Mouse (Mus musculus) erythroblast, adult 5-6 weeks (primary cell): ENCODE results near the gene Aldh3b2. TPM values are rescaled to one million over a fixed set of nuclear protein-coding genes. Genes with fewer than 3 reads are reported as not detected.

Experiments
- ATAC-seq: replicated peaks from 2 replicates; pipeline ENCODE4 v1.8.0; 2016; ENCODE audit warnings: moderate number of reproducible peaks, mild to moderate bottlenecking, moderate TSS enrichment, inconsistent platforms; ENCODE audit not compliant: poor library complexity, low FRiP score, severe bottlenecking
- total RNA-seq, 2 experiments: library from RNA; stranded (forward) in 1 of 2; stranded (reverse) in 1 of 2; fragments of 150-400 nt in 1 of 2; fragments of 200-764, 138-1000 nt in 1 of 2; gene quantifications; 2 replicates each; pipeline versions ENCODE4 v1.2.3 to v1.2.4; 2015 to 2017; ENCODE audit warnings: low replicate concordance in 2 of 2

The Aldh3b2 gene
- total RNA-seq, 2 experiments from 2014 or later, result 1.9 TPM; not detected in 1

DNA sequence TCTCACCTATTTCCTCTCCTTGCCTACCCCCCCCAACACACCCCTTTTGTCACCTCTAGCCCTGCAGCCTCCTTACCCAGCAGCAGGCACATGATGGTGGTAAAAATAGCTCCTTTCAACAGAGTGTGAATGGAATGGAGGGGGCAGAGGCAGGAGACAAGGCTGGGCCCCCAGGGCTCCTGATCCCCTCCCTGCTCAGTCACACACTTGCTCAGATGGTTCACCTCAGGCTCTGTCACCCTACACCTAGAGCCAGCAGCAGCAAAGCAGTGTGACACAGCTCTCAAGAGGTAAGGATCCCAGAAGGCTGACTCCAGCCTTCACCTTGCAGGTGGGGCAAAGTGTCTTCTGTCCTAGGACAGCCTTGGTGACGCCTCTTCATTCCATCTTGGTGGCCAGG lies 31.0 kb downstream of the Aldh3b2 start, which contains the start of gene Doc2g:
Gene Doc2g, plus strand, starts transcription at position 202 of the 400 bp plus-strand sequence.
- no peak for ATAC-seq

DNA sequence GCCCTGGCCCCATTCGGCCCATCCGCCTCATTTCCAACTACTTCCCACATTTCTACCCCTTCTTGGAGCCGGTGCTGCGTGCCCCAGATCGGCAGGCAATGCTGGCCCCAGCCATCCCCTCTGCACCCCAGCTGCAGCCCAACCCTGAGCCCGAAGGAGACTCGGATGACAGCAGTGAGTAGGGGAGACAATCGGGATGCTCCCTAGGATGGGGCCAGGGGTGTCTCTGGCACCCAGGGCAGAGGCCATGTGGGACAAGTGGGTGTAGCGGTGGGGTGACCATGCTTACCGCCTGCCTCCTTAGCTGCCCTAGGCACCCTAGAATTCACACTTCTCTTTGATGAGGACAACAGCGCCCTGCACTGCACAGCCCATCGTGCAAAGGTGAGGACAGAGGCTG lies 31.5 kb downstream of the Aldh3b2 start:
- no peak for ATAC-seq

DNA sequence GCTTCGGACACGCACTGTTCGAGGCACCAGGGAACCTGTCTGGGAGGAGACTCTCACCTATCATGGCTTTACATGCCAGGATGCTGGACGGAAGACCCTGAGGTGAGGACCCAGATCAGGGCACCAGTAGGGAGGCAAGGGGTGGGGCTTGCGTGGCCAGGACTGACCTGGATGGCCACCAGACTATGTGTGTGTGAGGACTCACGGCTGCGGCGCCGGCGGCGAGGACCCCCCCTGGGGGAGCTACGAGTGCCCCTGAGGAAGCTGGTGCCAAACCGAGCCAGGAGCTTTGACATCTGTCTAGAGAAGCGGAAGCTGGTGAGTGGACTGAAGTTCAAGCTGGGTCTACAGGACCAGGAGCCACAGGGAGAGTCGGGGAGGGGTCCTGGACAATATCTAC lies 32.2 kb downstream of the Aldh3b2 start:
- ATAC-seq, result no peak

DNA sequence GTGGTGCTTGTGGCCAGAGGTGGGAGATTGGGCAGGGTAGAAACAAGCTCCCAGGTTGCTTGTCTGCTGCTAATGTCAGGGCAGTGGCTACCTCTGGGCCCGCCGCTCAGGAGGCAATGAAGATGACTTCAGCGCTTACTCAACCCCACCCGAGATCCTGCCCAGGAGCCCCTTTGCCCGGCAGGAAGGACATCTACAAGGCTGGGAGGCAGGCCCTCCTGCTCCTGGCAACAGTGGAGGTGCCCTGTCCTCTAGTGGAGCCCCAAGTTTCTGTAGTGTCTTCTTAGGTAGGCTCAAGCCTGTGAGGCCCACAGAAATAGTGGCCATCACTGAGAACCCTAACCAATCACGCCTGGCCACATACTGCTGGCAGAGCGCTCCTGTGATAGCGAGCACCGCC lies 33.0 kb downstream of the Aldh3b2 start:
- ATAC-seq, result no peak

DNA sequence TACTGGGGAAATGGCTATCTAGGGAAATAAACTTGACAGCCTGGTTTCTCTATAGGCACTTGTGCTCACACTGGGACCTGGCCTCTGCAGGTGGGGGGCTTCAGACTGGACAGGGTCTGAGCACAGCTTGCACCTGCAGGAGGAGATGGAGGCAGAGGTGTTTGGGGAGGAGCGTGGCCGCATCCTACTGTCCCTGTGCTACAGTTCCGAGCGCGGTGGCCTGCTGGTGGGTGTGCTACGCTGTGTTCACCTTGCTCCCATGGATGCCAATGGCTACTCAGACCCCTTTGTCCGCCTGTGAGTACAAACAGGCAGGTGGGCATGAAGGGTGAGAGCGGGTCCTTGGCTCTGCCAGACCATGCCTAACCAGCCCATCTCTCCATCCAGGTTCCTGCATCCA lies 33.8 kb downstream of the Aldh3b2 start:
- no peak for ATAC-seq

DNA sequence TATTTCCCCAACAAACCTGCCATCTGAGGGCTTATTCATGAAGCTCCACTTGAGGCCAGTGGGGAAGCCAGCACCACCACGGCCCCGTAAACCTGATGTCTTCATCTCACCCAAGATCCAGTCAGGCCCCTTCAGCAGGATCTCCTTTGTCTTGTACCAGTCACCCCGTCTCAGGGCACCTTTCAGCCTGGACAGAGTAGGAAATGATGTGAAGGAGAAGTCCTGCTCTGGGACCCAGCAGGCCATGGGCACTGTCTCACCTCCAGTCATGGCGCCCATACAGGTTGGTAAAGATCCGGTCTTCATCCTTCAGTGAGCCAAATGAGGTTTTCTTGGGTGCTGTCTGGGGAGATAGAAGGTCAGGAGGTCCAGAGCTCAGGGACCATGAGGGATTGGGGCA lies 39.0 kb downstream of the Aldh3b2 start:
- no peak for ATAC-seq

DNA sequence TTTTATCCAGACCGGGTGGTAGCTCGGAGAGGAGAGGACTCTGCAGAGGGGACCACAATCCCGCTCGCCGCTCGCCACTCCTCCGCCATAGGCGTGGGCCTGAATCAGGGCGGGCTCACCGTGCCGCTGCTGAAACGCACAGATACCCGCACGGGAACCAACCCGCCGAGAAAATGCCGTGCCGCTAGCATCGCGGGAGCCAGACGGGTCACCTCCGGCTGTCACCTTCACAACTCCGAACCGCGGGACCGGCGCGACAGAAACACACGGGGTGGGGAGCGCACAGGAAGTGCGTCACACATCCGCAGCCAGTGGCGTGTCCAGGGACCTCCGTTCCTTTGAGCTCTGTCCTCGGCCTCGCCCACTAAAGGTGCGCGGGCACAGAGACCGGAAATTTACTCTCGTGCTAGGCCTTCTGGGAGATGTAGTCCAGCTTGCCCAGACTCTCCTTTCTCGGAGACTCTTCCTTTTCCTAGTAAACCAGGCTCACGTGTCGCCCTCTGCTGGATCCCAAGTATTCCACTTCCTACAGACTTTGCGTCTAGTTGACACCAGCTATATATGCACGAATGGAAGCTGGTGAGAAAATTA lies 40.4 kb downstream of the Aldh3b2 start, which contains the start of gene Ndufv1:
Gene Ndufv1, minus strand, starts transcription at position 375 of the 591 bp plus-strand sequence.
- ATAC-seq, result peak; percentile 95

DNA sequence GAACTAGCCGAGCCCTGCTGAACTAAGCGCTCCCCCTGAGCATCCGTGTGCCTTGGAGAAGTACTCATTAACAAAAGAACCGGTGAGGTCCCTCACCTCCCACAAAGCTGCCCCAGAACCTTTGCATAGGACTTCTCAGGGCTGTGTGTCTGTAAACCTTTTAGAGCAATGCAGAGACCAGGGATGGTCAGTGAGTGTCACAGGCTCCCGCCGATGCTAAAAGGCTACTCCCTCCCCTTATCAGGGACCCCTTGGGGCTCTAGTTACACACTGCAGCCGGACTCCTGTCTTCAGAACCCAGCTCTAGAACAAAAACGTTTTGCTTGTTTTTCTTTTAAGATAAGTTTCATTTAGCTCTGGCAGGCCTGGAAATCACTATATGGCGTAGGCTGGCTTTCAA lies 40.9 kb downstream of the Aldh3b2 start:
- ATAC-seq, result peak; percentile 48

DNA sequence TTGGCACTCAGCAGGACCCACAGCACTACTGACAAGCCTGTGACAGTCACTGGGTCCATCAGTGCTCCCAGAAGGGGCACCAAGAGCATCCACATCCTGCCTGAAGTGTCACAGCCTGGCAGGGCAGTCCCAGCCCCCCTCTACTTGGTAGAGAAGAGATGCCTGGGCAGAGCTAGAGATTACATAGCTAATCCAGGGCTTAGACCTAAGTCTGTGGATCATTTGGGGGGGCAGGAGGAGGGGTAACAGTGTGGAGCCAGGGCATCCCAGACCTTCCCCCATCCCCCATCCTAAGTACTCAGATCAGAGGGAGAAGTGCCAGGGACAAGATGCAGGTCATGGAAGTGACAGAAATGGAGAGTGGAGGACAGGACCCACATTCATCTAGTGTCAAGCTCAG lies 42.7 kb downstream of the Aldh3b2 start:
- no peak for ATAC-seq

DNA sequence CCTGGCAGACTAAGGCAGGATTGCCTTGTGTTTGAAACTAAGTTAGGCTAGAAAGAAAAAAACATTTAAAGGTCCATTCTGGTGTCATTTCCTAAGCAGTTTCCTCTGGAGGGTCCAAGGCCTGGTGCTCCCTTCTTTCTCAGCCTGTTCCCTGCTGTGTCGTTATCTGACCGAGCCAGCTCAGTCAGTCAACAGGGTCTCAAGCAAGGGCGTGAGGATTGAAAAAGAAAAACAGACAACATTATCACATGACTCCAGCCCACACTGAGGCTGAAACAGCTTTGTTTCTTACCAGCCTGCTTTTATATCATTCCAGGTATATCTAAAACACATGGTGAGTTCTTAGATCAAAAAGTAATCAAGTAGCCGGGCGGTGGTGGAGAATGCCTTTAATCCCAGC lies 43.5 kb downstream of the Aldh3b2 start:
- no peak for ATAC-seq

DNA sequence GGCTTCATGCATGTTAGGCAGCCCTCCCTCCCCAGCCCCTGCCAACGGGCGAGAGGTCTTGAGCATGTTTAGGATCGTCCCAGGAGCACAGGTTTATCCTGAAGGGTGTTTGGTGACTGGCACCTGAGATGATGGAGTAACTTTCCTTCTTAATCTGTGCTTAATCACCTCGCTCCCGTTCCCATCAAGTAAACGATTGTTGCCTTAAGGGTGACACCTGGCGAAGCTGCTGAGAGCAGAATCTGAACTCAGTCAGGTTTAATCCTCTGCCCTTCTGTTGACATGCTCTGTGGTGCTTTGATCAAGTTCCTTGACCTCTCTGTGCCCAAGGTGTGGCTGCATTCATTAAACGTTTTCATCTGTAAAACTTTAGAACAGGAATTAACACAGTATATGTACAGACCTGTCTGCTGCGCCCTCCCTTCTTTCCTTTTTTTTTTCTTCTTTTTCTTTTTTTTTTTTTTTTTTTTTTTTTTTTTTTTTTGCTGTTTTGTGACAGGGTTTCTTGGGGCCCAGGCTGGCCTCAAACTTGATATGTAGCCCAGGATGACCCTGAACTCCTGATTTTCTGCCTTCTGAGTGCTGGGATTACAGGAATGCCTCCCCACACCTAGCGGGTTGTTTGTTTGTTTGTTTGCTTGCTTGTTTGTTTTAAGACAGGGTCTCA lies 45.9 kb downstream of the Aldh3b2 start:
- ATAC-seq, result no peak

DNA sequence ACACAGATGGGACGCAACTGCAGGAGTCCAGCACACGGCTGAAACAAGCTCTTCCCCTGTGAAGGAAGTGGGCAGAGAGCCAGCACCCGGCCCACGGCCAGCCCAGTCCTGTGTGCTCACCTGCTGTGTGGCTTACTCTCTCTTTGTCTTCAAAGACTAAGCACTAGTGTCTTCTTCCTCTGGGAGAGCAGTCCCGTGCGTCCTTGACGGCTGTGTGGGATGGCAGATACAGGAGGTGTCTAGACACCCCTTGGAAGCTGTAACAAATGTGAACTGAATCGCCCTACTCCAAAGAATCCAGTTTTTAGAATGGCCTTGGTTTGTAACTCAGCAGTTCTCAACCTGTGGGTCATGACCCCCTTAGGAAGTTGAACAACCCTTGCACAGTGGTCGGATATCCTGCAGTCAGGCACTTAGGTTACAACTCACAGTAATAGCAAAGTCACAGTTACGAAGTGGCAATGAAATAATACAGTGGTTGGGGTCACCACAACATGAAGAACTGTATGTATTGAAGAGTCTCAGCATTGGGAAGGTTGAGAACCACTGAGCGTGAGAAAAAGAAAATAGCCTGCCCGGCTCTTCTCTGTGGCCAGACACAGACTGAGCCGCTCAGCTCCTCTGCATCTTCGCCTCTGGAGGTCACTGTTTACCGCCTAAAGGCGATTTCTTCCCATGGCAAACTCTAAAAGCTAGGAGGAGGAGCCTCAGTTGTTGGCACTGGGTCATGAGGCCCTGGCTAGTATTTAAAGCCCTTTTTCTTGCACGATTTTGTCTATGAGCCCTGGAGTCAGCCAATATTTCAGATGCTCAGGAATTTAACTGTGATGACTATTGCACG lies 46.8 kb downstream of the Aldh3b2 start:
- ATAC-seq, result peak; percentile 95

DNA sequence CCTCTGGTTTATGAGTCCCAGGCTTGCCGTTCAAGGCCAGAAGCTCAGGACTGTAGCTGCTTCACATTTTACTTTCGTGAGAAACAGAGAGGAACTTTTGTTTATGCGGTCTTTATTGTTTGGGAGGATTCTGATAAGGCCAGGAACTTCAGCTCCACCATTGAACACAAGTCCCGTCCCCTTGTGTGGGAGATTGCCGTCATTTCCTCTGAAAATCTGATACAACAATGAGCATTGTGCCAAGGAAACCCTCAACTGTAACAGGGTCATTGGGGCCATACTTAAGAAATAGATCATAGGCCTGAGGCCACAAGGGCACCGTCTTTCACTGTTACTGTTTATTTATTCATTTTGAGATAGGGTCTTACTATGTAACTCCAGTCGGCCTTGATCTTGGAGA lies 51.1 kb downstream of the Aldh3b2 start:
- ATAC-seq, result no peak

DNA sequence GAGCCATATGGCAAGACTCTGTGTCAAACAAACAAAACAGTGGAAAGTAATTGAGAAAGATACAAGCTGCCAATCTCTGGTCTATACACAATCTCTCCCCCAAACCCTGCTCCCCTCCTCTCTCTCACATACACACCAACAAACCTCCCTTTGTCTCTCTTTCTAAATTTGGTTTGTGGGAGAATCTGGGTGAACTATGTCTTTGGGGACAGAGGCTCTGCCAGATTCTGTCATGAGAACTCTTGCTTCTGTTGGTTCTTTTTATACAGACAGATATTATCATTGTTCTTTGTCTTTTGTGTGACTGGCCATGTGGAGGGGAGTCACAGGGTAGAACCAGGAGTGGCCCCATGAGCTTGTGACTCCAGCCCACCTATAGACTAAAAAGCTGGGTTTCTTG lies 55.4 kb downstream of the Aldh3b2 start:
- ATAC-seq, result no peak

Other genes with a start within 250 kb of the Aldh3b2 start
Only the 30 nearest of the 31 such genes appear.
- gene Kmt5b, start 204.9 kb upstream of the Aldh3b2 start, total RNA-seq (2015; ENCODE audit: low replicate concordance), result 21.3 and 35.0 TPM in 2 replicates
- gene Kmt5b, start 204.9 kb upstream of the Aldh3b2 start, total RNA-seq (2017; ENCODE audit: low replicate concordance), result 40.5 and 58.8 TPM in 2 replicates
- gene Chka, start 120.6 kb upstream of the Aldh3b2 start, total RNA-seq (2015; ENCODE audit: low replicate concordance), result 6.1 and 9.4 TPM in 2 replicates
- 6.2 and 7.4 TPM in 2 replicates for gene Chka, start 120.6 kb upstream of the Aldh3b2 start, total RNA-seq (2017; ENCODE audit: low replicate concordance)
- gene Tcirg1, start 65.2 kb upstream of the Aldh3b2 start, total RNA-seq (2015; ENCODE audit: low replicate concordance), result 41.2 and 46.3 TPM in 2 replicates
- 22.2 and 37.2 TPM in 2 replicates for gene Tcirg1, start 65.2 kb upstream of the Aldh3b2 start, total RNA-seq (2017; ENCODE audit: low replicate concordance)
- gene Ndufs8, start 59.6 kb upstream of the Aldh3b2 start, total RNA-seq (2015; ENCODE audit: low replicate concordance), result 55.8 and 64.4 TPM in 2 replicates
- 11.0 and 14.0 TPM in 2 replicates for gene Ndufs8, start 59.6 kb upstream of the Aldh3b2 start, total RNA-seq (2017; ENCODE audit: low replicate concordance)
- 4.4 and 10.6 TPM in 2 replicates for gene Aldh3b1, start 42.5 kb upstream of the Aldh3b2 start, total RNA-seq (2015; ENCODE audit: low replicate concordance)
- 10.9 and 18.4 TPM in 2 replicates for gene Aldh3b1, start 42.5 kb upstream of the Aldh3b2 start, total RNA-seq (2017; ENCODE audit: low replicate concordance)
- 25.1 and 47.1 TPM in 2 replicates for gene Unc93b1, start 37.1 kb upstream of the Aldh3b2 start, total RNA-seq (2015; ENCODE audit: low replicate concordance)
- gene Unc93b1, start 37.1 kb upstream of the Aldh3b2 start, total RNA-seq (2017; ENCODE audit: low replicate concordance), result 34.2 and 50.3 TPM in 2 replicates
- 1.7 TPM in 1 of 2 replicates, not detected in the other for gene Aldh3b3, start 13.7 kb upstream of the Aldh3b2 start, total RNA-seq (2015; ENCODE audit: low replicate concordance)
- 4.9 TPM in 1 of 2 replicates, not detected in the other for gene Aldh3b3, start 13.7 kb upstream of the Aldh3b2 start, total RNA-seq (2017; ENCODE audit: low replicate concordance)
- 1.5 TPM in 1 of 2 replicates, not detected in the other for gene Acy3, start 14.2 kb downstream of the Aldh3b2 start, total RNA-seq (2015; ENCODE audit: low replicate concordance)
- gene Acy3, start 14.2 kb downstream of the Aldh3b2 start, total RNA-seq (2017; ENCODE audit: low replicate concordance), result 0.56 TPM in 1 of 2 replicates, not detected in the other
- gene Tbx10, start 20.4 kb downstream of the Aldh3b2 start, total RNA-seq (2015; ENCODE audit: low replicate concordance), result not detected in 2 replicates
- not detected in 2 replicates for gene Tbx10, start 20.4 kb downstream of the Aldh3b2 start, total RNA-seq (2017; ENCODE audit: low replicate concordance)
- 2.7 TPM in 1 of 2 replicates, not detected in the other for gene Nudt8, start 28.3 kb downstream of the Aldh3b2 start, total RNA-seq (2015; ENCODE audit: low replicate concordance)
- 2.4 and 2.5 TPM in 2 replicates for gene Nudt8, start 28.3 kb downstream of the Aldh3b2 start, total RNA-seq (2017; ENCODE audit: low replicate concordance)
- 0.58 TPM in 1 of 2 replicates, not detected in the other for gene Gm49405, start 28.3 kb downstream of the Aldh3b2 start, total RNA-seq (2015; ENCODE audit: low replicate concordance)
- 0.42 TPM in 1 of 2 replicates, not detected in the other for gene Gm49405, start 28.3 kb downstream of the Aldh3b2 start, total RNA-seq (2017; ENCODE audit: low replicate concordance)
- 0.38 TPM in 1 of 2 replicates, not detected in the other for gene Doc2g, start 31.0 kb downstream of the Aldh3b2 start, total RNA-seq (2015; ENCODE audit: low replicate concordance)
- not detected in 2 replicates for gene Doc2g, start 31.0 kb downstream of the Aldh3b2 start, total RNA-seq (2017; ENCODE audit: low replicate concordance)
- gene Ndufv1, start 40.5 kb downstream of the Aldh3b2 start, total RNA-seq (2015; ENCODE audit: low replicate concordance), result 57.8 and 76.5 TPM in 2 replicates
- gene Ndufv1, start 40.5 kb downstream of the Aldh3b2 start, total RNA-seq (2017; ENCODE audit: low replicate concordance), result 60.4 and 63.3 TPM in 2 replicates
- 79.2 and 134 TPM in 2 replicates for gene Gstp1, start 65.7 kb downstream of the Aldh3b2 start, total RNA-seq (2015; ENCODE audit: low replicate concordance)
- gene Gstp1, start 65.7 kb downstream of the Aldh3b2 start, total RNA-seq (2017; ENCODE audit: low replicate concordance), result 15.5 and 40.6 TPM in 2 replicates
- gene Gstp2, start 73.7 kb downstream of the Aldh3b2 start, total RNA-seq (2015; ENCODE audit: low replicate concordance), result not detected in 2 replicates
- 1.4 and 2.1 TPM in 2 replicates for gene Gstp2, start 73.7 kb downstream of the Aldh3b2 start, total RNA-seq (2017; ENCODE audit: low replicate concordance)
- 4.2 and 30.2 TPM in 2 replicates for gene Gstp3, start 87.2 kb downstream of the Aldh3b2 start, total RNA-seq (2015; ENCODE audit: low replicate concordance)
- gene Gstp3, start 87.2 kb downstream of the Aldh3b2 start, total RNA-seq (2017; ENCODE audit: low replicate concordance), result 8.4 and 11.1 TPM in 2 replicates
- gene Cabp2, start 109.2 kb downstream of the Aldh3b2 start, total RNA-seq (2015; ENCODE audit: low replicate concordance), result not detected in 2 replicates
- not detected in 2 replicates for gene Cabp2, start 109.2 kb downstream of the Aldh3b2 start, total RNA-seq (2017; ENCODE audit: low replicate concordance)
- 51.9 and 92.4 TPM in 2 replicates for gene Cdk2ap2, start 124.9 kb downstream of the Aldh3b2 start, total RNA-seq (2015; ENCODE audit: low replicate concordance)
- 11.8 and 18.7 TPM in 2 replicates for gene Cdk2ap2, start 124.9 kb downstream of the Aldh3b2 start, total RNA-seq (2017; ENCODE audit: low replicate concordance)
- gene Pitpnm1, start 127.7 kb downstream of the Aldh3b2 start, total RNA-seq (2015; ENCODE audit: low replicate concordance), result 20.1 and 32.7 TPM in 2 replicates
- gene Pitpnm1, start 127.7 kb downstream of the Aldh3b2 start, total RNA-seq (2017; ENCODE audit: low replicate concordance), result 17.0 and 19.7 TPM in 2 replicates
- 35.7 and 52.1 TPM in 2 replicates for gene Aip, start 153.5 kb downstream of the Aldh3b2 start, total RNA-seq (2015; ENCODE audit: low replicate concordance)
- 20.9 and 49.9 TPM in 2 replicates for gene Aip, start 153.5 kb downstream of the Aldh3b2 start, total RNA-seq (2017; ENCODE audit: low replicate concordance)
- gene Gpr152, start 167.5 kb downstream of the Aldh3b2 start, total RNA-seq (2015; ENCODE audit: low replicate concordance), result not detected in 2 replicates
- not detected in 2 replicates for gene Gpr152, start 167.5 kb downstream of the Aldh3b2 start, total RNA-seq (2017; ENCODE audit: low replicate concordance)
- gene Cabp4, start 171.7 kb downstream of the Aldh3b2 start, total RNA-seq (2015; ENCODE audit: low replicate concordance), result not detected in 2 replicates
- 0.43 TPM in 1 of 2 replicates, not detected in the other for gene Cabp4, start 171.7 kb downstream of the Aldh3b2 start, total RNA-seq (2017; ENCODE audit: low replicate concordance)
- 55.8 and 69.6 TPM in 2 replicates for gene Coro1b, start 176.3 kb downstream of the Aldh3b2 start, total RNA-seq (2015; ENCODE audit: low replicate concordance)
- gene Coro1b, start 176.3 kb downstream of the Aldh3b2 start, total RNA-seq (2017; ENCODE audit: low replicate concordance), result 19.1 and 22.6 TPM in 2 replicates
- gene Ptprcap, start 181.3 kb downstream of the Aldh3b2 start, total RNA-seq (2015; ENCODE audit: low replicate concordance), result 22.9 and 36.6 TPM in 2 replicates
- 7.7 and 8.3 TPM in 2 replicates for gene Ptprcap, start 181.3 kb downstream of the Aldh3b2 start, total RNA-seq (2017; ENCODE audit: low replicate concordance)
- gene Rps6kb2, start 191.0 kb downstream of the Aldh3b2 start, total RNA-seq (2015; ENCODE audit: low replicate concordance), result 7.1 and 25.3 TPM in 2 replicates
- 23.9 and 27.2 TPM in 2 replicates for gene Rps6kb2, start 191.0 kb downstream of the Aldh3b2 start, total RNA-seq (2017; ENCODE audit: low replicate concordance)
- gene Carns1, start 203.2 kb downstream of the Aldh3b2 start, total RNA-seq (2015; ENCODE audit: low replicate concordance), result 0.84 and 6.5 TPM in 2 replicates
- gene Carns1, start 203.2 kb downstream of the Aldh3b2 start, total RNA-seq (2017; ENCODE audit: low replicate concordance), result 0.60 and 0.70 TPM in 2 replicates
- gene Tbc1d10c, start 219.0 kb downstream of the Aldh3b2 start, total RNA-seq (2015; ENCODE audit: low replicate concordance), result 8.8 and 25.7 TPM in 2 replicates
- 5.8 and 11.3 TPM in 2 replicates for gene Tbc1d10c, start 219.0 kb downstream of the Aldh3b2 start, total RNA-seq (2017; ENCODE audit: low replicate concordance)
- gene Ppp1ca, start 219.7 kb downstream of the Aldh3b2 start, total RNA-seq (2015; ENCODE audit: low replicate concordance), result 100 and 139 TPM in 2 replicates
- gene Ppp1ca, start 219.7 kb downstream of the Aldh3b2 start, total RNA-seq (2017; ENCODE audit: low replicate concordance), result 131 and 151 TPM in 2 replicates
- gene Rad9a, start 229.3 kb downstream of the Aldh3b2 start, total RNA-seq (2015; ENCODE audit: low replicate concordance), result 12.7 and 23.2 TPM in 2 replicates
- 9.1 and 15.7 TPM in 2 replicates for gene Rad9a, start 229.3 kb downstream of the Aldh3b2 start, total RNA-seq (2017; ENCODE audit: low replicate concordance)
- gene Clcf1, start 241.9 kb downstream of the Aldh3b2 start, total RNA-seq (2015; ENCODE audit: low replicate concordance), result 0.38 TPM in 1 of 2 replicates, not detected in the other
- gene Clcf1, start 241.9 kb downstream of the Aldh3b2 start, total RNA-seq (2017; ENCODE audit: low replicate concordance), result not detected in 2 replicates